Mouse (Mus musculus) lung, postnatal 10 days (tissue): ENCODE measurements around the gene Pdzd4.

Source experiments
- DNase-seq: peaks from one replicate; pipeline ENCODE4 v3.0.0; 2021

Pdzd4 gene

DNA sequence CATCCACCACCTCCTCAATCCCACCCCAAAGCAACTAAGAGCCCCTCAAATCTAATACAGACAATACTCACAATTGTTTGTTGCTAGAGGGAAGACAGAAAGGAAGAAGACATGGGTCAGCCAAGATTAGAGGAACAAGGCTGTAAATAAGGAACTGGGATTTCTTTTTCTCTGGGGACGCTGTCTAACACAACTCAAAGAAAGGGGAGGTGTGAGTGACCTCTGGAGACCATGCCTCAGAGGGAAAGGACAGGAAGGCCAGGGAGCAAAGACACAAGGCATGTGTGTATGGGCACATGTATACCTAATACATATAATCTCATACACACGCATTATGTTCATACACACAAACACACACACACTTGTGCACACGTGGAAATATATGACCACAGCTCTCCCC is 42.5 kb downstream of the Pdzd4 start:
- no peak for DNase-seq

DNA sequence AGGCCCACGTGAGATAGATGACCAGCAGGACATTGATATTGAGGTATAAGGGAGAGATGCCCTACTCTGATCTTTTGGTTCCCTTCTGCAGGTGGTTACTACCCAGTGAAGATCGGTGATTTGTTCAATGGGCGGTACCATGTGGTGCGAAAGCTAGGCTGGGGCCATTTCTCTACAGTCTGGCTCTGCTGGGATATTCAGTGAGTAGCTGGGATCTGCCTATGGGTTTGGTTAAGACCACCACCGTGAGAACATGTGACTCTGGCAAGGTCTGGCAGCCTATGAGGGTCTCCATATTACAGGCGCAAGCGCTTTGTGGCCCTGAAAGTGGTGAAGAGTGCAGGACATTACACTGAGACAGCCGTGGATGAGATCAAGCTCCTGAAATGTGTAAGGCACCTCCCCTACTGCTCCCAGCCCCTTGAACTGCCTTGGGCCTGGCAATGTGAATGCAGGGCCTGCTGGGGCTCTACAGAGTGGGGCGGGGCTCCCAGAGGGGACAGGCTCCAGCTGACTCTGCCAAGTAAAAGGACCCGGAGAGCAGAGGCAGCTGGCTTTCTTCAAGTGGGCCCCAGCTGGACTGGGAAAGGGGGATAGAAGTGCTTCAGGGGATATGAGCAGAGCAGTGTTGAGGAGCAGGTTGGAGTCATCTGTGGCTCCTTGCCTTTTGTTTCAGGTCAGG is 49.8 kb downstream of the Pdzd4 start:
- peak; percentile 51 for DNase-seq

DNA sequence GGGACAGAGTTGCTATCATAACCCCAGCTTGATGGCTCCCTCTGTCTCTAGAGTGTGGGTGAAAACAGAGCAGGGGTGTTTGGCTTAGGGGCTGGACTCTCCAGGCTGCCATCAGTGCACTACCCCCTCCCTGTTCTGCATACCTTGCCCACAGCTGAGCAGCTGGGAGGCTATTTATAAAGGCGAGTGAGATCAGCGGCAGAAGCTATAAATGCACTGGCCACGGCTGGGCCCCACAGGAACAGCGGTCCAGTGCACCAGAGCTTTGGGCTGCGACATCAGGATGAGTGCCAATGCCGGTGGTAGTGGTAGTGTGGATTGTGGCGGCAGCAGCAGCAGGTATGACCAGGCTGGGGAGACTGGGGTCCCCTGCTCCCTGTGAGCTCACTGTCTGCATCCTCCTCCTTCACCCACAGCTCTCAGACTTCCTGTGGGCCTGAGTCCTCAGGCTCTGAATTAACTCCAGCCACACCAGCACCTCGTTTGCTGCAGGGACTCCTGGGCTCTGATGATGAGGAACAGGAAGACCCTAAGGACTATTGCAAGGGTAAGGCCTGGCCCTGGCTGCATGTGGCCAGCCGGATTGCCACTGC is 50.5 kb downstream of the Pdzd4 start, which contains the start of gene Srpk3:
Gene Srpk3 (plus strand): TSS at position 238 of the 593 bp plus-strand sequence.
- DNase-seq = peak; percentile 22

DNA sequence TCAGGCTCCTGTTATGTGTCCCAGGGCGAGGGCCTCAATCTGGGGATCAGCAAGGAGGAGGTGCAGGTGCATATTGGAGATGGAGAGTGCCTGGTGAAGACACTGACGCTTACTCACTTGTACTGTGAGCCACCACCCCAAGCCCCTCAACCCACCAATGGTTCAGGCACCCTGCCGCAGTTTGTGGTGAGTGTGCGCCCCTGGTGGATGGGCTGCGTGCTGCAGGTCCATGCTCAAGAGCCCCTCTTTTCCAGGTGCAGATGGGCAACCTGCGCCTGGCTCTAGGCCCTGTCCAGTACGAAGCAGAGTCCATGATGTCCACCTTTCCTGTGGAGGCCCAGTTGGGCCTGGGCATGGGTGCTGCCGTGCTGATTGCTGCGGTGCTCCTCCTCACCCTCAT is 57.5 kb downstream of the Pdzd4 start:
- DNase-seq = peak; percentile 28

DNA sequence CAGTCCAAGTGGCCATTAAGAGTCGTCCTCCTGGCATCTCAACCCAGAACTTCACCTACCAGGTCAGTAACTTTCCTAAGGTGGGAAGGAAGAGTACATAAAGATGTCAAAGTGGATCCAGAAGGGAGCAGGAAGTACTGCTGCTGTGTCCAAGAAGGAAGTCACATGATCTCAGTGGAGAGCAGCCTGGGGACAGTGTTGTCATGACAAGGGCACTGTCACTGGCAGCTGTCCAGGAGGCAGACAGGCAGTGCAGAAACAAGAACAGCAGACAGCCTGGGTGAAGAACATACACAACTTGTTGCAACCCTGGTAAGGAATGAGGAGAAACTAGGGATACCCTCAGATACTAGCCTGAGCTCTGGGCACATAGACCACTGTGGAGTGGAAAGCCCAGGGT is 59.5 kb downstream of the Pdzd4 start:
- peak; percentile 81 for DNase-seq

DNA sequence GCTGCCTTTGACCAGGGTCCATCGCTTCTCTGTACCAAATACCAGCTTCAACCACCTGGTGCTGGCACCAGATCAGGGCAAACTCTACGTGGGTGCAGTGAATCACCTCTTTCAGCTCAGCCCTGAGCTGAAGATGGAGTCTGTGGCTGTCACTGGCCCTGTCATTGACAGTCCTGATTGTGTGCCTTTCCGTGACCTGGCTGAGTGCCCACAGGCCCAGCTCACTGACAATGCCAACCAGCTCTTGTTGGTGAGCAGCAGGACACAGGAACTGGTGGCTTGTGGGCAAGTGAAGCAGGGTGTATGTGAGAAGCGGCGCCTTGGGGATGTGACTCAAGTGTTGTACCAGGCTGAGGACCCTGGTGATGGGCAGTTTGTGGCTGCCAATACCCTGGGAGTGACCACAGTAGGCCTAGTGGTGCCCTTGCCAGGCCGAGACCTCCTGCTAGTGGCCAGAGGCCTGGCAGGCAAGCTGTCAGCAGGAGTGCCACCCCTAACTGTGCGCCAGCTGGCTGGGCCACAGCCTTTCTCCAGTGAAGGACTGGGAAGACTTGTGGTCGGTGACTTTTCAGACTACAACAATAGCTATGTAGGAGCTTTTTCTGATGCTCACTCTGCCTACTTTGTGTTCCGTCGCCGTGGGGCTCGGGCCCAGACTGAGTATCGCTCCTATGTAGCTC is 66.0 kb downstream of the Pdzd4 start:
- DNase-seq = no peak

DNA sequence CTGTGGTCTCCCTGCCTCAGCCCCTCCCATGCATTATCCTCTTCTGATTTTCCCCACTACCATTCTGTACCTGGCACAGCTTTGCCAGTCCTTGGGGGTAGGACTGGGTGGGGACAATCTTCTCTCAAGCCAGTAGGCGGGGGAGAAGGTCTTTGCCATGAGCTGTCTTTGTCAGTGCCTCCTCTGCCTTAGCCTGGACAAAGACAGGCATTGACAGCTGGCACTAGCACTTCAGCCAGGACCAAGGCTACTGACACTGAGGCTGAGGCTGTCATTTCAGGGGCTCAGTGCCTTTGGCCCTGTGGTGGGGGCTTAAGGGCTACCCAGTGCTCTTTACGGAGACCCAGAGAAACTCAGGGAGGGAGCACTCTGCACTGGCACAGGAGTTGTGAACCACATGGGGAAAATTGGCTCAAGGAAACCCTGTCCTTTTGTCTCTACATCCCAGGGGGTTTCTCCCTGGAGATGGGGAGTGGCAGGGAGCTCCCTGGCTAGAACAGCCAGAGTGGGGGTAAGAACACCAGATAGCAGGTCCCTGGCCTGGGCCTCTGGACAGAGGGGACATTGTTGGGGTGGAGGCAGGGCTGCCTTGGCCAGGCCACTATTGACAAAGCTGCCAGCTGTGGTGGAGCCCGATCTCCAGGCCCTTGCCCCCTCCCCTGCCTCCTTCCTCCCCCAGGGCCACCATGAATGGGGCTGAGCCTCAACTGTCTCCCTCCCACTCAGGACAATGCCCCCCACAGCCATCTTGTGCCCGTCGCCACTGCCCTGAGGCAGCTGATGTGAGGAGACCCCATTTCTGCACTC is 68.2 kb downstream of the Pdzd4 start, which contains the start of gene Plxnb3:
Gene Plxnb3 (plus strand): TSS at position 757 of the 807 bp plus-strand sequence.
- DNase-seq = no peak

DNA sequence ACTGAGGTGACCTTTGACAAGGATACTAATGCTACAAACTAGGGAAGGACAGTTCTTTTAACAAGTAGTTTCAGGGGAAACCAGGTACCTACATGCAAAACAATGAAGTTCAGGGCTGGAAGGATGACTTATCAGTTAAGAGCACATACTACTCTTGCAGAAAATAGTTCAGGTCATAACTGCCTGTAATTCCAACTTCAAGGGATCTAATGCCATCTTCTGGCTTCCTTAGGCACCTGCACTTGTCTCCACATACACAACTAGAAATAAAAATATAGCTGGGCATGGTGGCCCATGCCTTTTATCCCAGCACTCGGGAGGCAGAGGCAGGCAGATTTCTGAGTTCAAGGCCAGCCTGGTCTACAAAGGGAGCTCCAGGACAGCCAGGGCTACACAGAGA is 75.8 kb downstream of the Pdzd4 start:
- no peak for DNase-seq

DNA sequence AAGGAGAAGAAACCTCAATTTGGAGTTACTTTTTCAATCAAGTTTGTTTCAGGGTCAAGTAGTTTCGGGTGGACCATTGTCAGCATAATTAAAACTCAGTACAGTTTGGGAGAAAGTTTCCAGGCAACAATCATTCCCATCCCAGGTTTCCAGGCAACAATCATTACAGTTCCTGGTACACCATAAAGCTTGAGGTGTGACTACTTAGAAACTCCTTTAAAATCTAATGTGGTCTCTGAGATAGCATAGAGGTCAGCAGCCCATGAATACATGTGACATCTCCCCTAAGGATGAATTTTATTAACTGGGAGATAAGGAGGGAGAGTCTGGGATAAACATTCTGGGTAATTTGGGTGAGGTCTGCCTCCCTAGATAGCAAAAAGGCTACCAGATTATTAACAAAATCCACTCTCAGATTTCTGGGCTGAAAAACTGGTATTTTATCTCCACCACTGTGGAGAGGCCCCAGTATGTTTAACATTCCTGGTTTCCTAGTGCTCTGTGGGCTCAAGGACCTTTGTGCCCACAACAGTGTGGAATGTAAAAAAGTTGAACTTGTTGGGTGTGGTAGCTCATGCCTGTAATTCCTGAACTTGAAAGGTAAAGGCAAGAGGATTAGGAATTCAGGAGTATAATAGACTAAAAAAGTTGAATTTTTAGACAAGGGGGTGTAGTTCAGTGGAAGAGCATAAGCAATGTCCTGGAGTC is 79.8 kb downstream of the Pdzd4 start:
- no peak for DNase-seq
